Mouse (Mus musculus) gastrocnemius, postnatal 36 days (tissue): Measurements from ENCODE around the gene Serpina5. TPM values are rescaled to one million over a fixed set of nuclear protein-coding genes. Genes with fewer than 3 reads are reported as not detected.

Experiments
- DNase-seq, 2 experiments: peaks; one replicate each; pipeline ENCODE4 v3.0.0; 2022
- intact Hi-C: fragments of 180-260 bp; cut with DNase I; formaldehyde crosslinking; loops from one replicate; pipeline ENCODE4 v1.15.1; 2025
- total RNA-seq, 2 experiments: library from RNA; stranded (reverse); gene quantifications; 2 replicates each; pipeline ENCODE4 v1.2.3; 2021

The Serpina5 gene
- total RNA-seq, 2 experiments from 2014 or later, result not detected

- intact Hi-C loops, result no loop called here
- DNase-seq, result no peak
Measured at GRCm38 (mm10) chr12:104125021-104125560, 24.2 kb downstream of the Serpina5 start.

DNA sequence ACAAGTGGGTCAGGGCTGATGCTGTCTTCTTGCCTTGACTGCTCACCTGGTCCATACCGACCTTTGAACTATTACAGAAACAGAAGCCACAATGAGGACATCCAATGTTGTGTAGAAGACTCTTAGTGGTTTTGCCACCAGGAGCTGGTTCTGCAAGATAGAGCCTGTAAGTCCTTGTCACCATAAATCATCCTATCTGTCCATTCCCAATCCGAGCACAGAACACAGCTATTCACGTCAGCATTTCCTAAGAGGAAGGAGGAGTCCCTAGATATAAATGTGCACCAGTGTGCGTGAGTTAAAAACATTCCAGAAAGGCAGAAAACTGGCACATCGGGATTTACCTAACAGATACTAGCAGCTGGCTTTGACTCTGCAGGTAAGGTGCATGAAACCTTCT is 26.8 kb downstream of the Serpina5 start, which contains the start of gene Serpina3b:
TSS of gene Serpina3b (plus strand) at position 301 of the 400 bp plus-strand sequence.
- no peak for DNase-seq
- intact Hi-C loops, result no loop called here

- intact Hi-C loops, result no loop called here
- DNase-seq, result no peak
Measured at GRCm38 (mm10) chr12:104131041-104131440, 30.1 kb downstream of the Serpina5 start.

DNA sequence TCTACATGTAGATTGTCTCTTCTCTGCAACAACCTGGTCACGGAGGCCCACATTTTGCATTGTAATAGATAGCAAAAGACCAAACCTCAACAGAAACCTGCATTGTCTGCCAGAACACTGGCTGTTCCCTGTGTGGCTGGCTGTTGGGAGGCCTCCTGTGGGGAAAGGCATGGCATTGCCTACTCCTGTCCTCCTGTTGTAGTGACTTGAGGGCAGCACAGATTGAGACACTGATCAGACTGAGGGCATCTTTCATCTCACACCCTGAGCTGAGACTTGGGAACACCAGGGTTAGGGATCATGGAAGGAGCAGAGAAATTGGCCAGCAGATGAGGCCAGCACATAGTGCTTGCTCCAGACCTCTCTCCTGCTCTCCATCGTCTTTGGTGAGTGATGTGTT is 37.3 kb downstream of the Serpina5 start:
- intact Hi-C loops, result no loop called here
- no peak for DNase-seq

DNA sequence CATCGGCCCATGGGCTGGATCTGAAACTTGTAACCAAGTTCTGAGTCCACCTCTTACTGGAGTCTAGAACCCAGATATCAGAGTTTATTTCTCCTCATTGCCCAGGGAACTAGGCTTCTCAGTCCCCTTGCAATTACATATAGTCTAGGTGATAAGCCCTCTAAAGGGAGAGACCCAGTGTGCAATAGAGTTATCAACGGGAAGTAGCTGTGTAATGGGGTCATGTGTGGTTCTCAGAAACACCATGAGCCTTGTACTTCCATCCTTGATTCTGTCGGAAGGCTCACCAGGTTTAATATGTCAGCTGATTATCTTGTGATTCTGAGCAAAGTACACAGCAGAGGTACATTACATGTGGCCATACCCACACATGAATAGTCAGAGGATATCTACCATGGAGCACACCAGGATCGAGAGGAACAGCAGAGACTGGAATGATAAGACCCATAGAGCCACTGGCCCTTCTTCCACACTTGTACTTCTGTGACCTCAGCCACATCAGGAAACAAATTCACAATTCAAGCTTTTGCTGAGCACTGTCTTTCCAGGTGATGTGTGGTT is 39.7 kb downstream of the Serpina5 start:
- no peak for DNase-seq

DNA sequence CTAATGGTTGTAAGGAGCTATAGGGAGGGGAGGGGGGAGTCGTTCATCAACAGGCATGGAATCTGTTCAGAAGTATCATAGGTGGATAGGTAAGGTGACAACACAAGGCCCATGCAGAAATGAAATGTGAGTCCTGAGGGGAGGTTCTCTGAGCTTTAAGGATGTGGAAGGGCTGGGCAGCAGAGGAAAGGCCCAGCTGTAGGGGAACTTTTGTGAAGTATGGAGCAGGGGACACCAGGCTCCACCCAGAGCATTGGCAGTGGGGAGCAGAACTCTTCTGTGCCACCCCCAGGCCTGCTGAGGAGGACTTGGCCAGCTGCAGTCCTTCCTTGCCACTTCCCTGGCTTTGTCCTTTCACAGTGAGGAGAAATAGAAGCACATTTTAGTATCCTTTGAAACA is 40.6 kb downstream of the Serpina5 start:
- intact Hi-C loops, result no loop called here
- no peak for DNase-seq

More for the DNA sequence above, 39.7 kb downstream of the Serpina5 start:
- intact Hi-C loops, result no loop called here

DNA sequence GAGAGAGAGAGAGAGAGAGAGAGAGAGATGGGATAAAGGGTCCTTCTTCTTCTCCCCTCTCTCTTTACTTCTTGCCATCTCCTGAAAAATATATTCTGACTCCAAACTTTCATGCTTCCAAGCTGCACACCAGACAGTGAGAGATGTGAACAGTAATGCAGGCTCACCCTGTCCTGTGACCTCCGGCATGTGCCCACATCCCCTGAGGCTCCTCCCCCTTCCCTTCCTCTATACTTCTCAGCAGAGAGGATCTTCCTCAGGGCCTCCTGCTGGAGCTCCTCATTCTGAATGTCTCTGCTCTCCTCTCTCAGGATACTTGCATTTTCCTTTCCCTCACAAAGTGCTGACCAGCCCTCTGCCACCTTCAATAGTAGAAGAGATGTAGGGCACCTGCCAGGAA is 41.5 kb downstream of the Serpina5 start:
- intact Hi-C loops, result no loop called here
- no peak for DNase-seq

DNA sequence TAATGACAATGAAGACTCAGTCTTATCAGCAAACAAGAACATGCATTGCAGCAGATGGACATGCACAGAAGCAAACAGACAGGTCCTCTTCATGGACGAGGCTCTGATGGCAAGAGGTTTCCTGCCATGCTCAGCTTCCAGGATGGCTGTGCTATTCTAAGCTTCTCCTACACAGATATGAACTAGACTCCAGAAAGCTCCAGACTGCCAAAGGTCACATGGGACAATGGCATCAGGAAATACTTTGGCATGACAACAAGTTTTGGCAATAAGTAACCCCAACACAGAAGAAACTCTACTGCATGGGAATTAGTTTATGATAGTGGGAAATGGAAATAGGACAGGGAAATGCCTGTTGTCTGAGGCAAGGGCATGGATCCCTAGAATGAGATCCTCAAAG is 42.4 kb downstream of the Serpina5 start:
- intact Hi-C loops, result no loop called here
- DNase-seq, result no peak

GRCm38 (mm10) chr12:104145571-104145970 is 44.7 kb downstream of the Serpina5 start:
- intact Hi-C loops, result no loop called here
- no peak for DNase-seq

GRCm38 (mm10) chr12:104151989-104152388 is 51.1 kb downstream of the Serpina5 start:
- no peak for DNase-seq
- intact Hi-C loops, result no loop called here

GRCm38 (mm10) chr12:104153041-104153645 is 52.2 kb downstream of the Serpina5 start:
- DNase-seq, result no peak
- intact Hi-C loops, result no loop called here

DNA sequence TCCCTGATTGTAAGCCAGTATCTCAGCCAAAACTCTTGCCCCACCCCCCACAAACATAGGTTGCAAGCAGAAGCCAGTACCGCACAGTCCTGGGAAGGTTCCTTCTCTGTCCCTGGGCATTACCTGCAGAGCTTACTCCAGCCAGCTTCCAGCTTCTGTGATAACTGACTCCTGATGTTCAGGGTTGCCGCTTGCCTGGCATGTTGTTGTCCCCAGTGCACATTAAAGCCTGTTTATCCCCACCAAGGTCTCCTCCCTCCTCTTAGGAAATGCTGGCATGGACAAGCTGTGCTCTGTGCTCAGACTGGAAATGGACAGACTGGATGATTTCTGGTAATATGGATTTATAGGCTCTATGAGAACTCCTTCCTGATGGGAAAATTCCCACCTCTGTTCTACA is 52.7 kb downstream of the Serpina5 start, which contains the start of gene Serpina3c:
TSS of gene Serpina3c (minus strand) at position 215 of the 400 bp plus-strand sequence.
- intact Hi-C loops, result no loop called here
- DNase-seq, result no peak

Other genes with a start within 250 kb of the Serpina5 start
- gene Serpina1a, start 237.6 kb upstream of the Serpina5 start, total RNA-seq, result not detected
- gene Serpina1c, start 196.2 kb upstream of the Serpina5 start, total RNA-seq, result under 1 TPM in 1 of 2 experiments, not detected in 1; 0.43 TPM
- not detected for gene Serpina1e, start 142.1 kb upstream of the Serpina5 start, total RNA-seq
- not detected for gene Serpina11, start 111.2 kb upstream of the Serpina5 start, total RNA-seq
- gene Serpina9, start 87.4 kb upstream of the Serpina5 start, total RNA-seq, result not detected
- not detected for gene Serpina12, start 56.7 kb upstream of the Serpina5 start, total RNA-seq
- gene Serpina3a, start 11.6 kb downstream of the Serpina5 start, total RNA-seq, result not detected
- not detected for gene Serpina3b, start 26.9 kb downstream of the Serpina5 start, total RNA-seq
- gene Serpina3c, start 52.8 kb downstream of the Serpina5 start, total RNA-seq, result 1 to 10 TPM; 1.2 to 1.4 TPM
- not detected for gene Serpina3f, start 113.4 kb downstream of the Serpina5 start, total RNA-seq
- not detected for gene Serpina3g, start 135.1 kb downstream of the Serpina5 start, total RNA-seq
- gene Serpina3i, start 162.0 kb downstream of the Serpina5 start, total RNA-seq, result not detected
- gene Serpina3j, start 213.4 kb downstream of the Serpina5 start, total RNA-seq, result not detected
- under 1 TPM; 0.15 to 0.79 TPM for gene Serpina3k, start 237.4 kb downstream of the Serpina5 start, total RNA-seq
- under 1 TPM in 1 of 2 experiments, not detected in 1; 0.20 TPM for gene Serpina3m, start 237.4 kb downstream of the Serpina5 start, total RNA-seq